Mouse (Mus musculus) hindbrain, embryonic 14.5 days (tissue): ENCODE data around the gene Jpt1. TPM values are rescaled to one million over a fixed set of nuclear protein-coding genes. Genes with fewer than 3 reads are reported as not detected.
"Not testable (repeated sequence)": the region's sequence is repeated elsewhere in the genome, so short reads cannot be mapped to it uniquely, and the experiment has no call there.

Experiments used
- ATAC-seq: fragments of 200-750 bp; cut with Nextera tagmentation; 2 replicates; pipeline ENCODE4 v1.8.0; 2017; ENCODE audit warnings: moderate number of reproducible peaks, mild to moderate bottlenecking, moderate TSS enrichment, moderate library complexity; ENCODE audit not compliant: low FRiP score
- DNase-seq: peaks from one replicate; pipeline ENCODE4 v3.0.0-alpha.2; 2015; ENCODE audit warnings: low spot score
- H3K27ac ChIP-seq: fragments of 300-500 bp; sonication (generic); 2 replicates; pipeline ENCODE4 v1.5.1; 2014; ENCODE audit warnings: mild to moderate bottlenecking, moderate library complexity
- H3K27me3 ChIP-seq: fragments of 300-500 bp; sonication (generic); 2 replicates; pipeline ENCODE4 v1.6.1; 2014; ENCODE audit warnings: mild to moderate bottlenecking, low read length, mixed read lengths; ENCODE audit not compliant: control insufficient read depth, insufficient read depth
- H3K36me3 ChIP-seq: fragments of 300-500 bp; sonication (generic); replicated peaks from 2 replicates; pipeline ENCODE4 v1.6.1; 2014; ENCODE audit not compliant: control insufficient read depth, insufficient read depth
- H3K4me1 ChIP-seq: fragments of 300-500 bp; sonication (generic); replicated peaks from 2 replicates; pipeline ENCODE4 v1.6.1; 2014; ENCODE audit warnings: antibody characterized with exemption, low read length, mixed read lengths; ENCODE audit not compliant: control insufficient read depth, insufficient read depth
- H3K4me2 ChIP-seq: fragments of 300-500 bp; sonication (generic); replicated peaks from 2 replicates; pipeline ENCODE4 v1.6.1; 2014; ENCODE audit warnings: mild to moderate bottlenecking, moderate library complexity
- H3K4me3 ChIP-seq: fragments of 300-500 bp; sonication (generic); replicated peaks from 2 replicates; pipeline ENCODE4 v1.5.1; 2014; ENCODE audit warnings: mild to moderate bottlenecking, low read length
- H3K9ac ChIP-seq: fragments of 300-500 bp; sonication (generic); 2 replicates; pipeline ENCODE4 v1.6.1; 2014
- H3K9me3 ChIP-seq: fragments of 300-500 bp; sonication (generic); 2 replicates; pipeline ENCODE4 v1.6.1; 2016; ENCODE audit warnings: low read length; ENCODE audit not compliant: control insufficient read depth
- WGBS: fragments of 180-500 bp; shearing (Covaris S2); extraction: QIAGEN DNeasy Blood & Tissue Kit; methylation state at CpG from one replicate; pipeline ENCODE4 v1.1.7; 2014; 5-methylcytosine and 5-hydroxymethylcytosine counted together
- polyA plus RNA-seq: library from polyadenylated mRNA; unstranded; fragments of >200 nt; fragmentation: Nextera tagmentation; extraction: Ambion mirVana; gene quantifications from 2 replicates; pipeline ENCODE4 v1.2.1, GENCODE M21; 2014

The Jpt1 gene
- polyA plus RNA-seq, 1 experiment from 2014 or later = 1,350 TPM

GRCm38 (mm10) chr11:115467217-115467618, 47.0 kb downstream of the Jpt1 start:
- no peak for DNase-seq
- WGBS = 46% methylated on average over 4 of the region's 4 CpGs
- no peak overlapping the region for H3K9ac ChIP-seq

DNA sequence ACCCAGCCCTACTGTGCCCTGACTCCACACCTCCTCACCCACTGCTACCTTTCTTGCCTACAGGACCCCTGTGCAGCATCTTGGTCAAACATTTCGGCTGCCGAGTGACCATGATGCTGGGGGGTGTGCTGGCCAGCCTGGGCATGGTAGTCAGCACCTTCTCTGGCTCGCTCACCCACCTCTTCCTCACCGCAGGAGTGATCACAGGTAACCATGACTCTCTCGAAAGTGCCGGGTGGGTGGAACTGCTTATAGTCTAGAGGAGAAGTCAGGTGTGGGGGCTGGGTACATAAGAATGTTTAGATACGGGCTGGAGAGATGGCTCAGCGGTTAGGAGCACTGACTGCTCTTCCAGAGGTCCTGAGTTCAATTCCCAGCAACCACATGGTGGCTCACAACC, 49.3 kb downstream of the Jpt1 start:
- Histone ChIP-seq H3K4me1 (no peaks in the 10 kb centered on the region), H3K27ac (no peak overlapping the region), H3K36me3 (no peaks in the 10 kb centered on the region), H3K9ac (no peak overlapping the region), H3K27me3 (no peaks in the 10 kb centered on the region), H3K4me3 (no peak overlapping the region), H3K9me3 (no peaks in the 10 kb centered on the region), H3K4me2 (no peak overlapping the region)
- DNase-seq (no peak), ATAC-seq (no peak)
- 89% methylated on average over 8 of the region's 8 CpGs for WGBS

More at GRCm38 (mm10) chr11:115467217-115467618, 47.0 kb downstream of the Jpt1 start:
- no peaks in the 10 kb centered on the region for H3K36me3 ChIP-seq
- H3K4me3 ChIP-seq = no peak overlapping the region
- H3K27me3 ChIP-seq = no peaks in the 10 kb centered on the region
- no peaks in the 10 kb centered on the region for H3K4me1 ChIP-seq
- H3K27ac ChIP-seq = no peak overlapping the region
- no peaks in the 10 kb centered on the region for H3K9me3 ChIP-seq
- no peak overlapping the region for H3K4me2 ChIP-seq
- ATAC-seq = no peak

DNA sequence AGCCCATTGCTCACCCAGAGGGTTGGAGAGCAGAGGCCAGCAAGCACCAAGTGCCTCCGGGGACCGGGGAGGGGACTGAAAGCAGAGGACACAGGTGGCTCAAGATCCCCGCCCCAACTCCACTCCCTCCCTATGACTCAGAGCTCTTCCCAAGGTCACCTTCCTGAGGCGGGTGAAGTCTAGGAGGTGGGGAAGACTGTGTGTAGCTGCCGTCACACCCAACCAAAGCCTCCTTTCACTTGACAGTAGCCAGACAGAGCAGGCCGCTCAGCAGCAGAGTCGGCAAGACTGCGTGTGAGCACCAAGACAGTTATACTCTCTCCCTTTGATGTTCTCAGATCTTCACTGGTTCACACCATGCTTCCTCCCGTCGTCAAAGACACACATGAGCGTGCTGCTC, 50.8 kb downstream of the Jpt1 start:
- no peak overlapping the region for H3K27ac ChIP-seq
- no peak for ATAC-seq
- DNase-seq = no peak
- no peaks in the 10 kb centered on the region for H3K27me3 ChIP-seq
- H3K9ac ChIP-seq = no peak overlapping the region
- no peak overlapping the region for H3K4me3 ChIP-seq
- H3K4me2 ChIP-seq = no peak overlapping the region
- H3K4me1 ChIP-seq = no peaks in the 10 kb centered on the region
- 77% methylated on average over 11 of the region's 11 CpGs for WGBS
- no peaks in the 10 kb centered on the region for H3K36me3 ChIP-seq
- no peaks in the 10 kb centered on the region for H3K9me3 ChIP-seq

GRCm38 (mm10) chr11:115462243-115462891, 51.8 kb downstream of the Jpt1 start, which contains the start of gene Slc16a5:
Gene Slc16a5 (plus strand): TSS chr11:115462474.
- H3K27ac ChIP-seq = no peak within 1 kb of the TSS
- H3K9ac ChIP-seq = no peak within 1 kb of the TSS; the same call in 1 of the 2 replicates
- no peaks in the 10 kb centered on the region for H3K27me3 ChIP-seq
- ATAC-seq (no peak), DNase-seq (no peak)
- H3K9me3 ChIP-seq = no peaks in the 10 kb centered on the region
- H3K4me1 ChIP-seq = no peaks in the 10 kb centered on the region
- 74% methylated on average over 16 of the region's 16 CpGs for WGBS
- no peak within 1 kb of the TSS for H3K4me3 ChIP-seq
- H3K36me3 ChIP-seq = no peaks in the 10 kb centered on the region
- no peak within 1 kb of the TSS for H3K4me2 ChIP-seq

DNA sequence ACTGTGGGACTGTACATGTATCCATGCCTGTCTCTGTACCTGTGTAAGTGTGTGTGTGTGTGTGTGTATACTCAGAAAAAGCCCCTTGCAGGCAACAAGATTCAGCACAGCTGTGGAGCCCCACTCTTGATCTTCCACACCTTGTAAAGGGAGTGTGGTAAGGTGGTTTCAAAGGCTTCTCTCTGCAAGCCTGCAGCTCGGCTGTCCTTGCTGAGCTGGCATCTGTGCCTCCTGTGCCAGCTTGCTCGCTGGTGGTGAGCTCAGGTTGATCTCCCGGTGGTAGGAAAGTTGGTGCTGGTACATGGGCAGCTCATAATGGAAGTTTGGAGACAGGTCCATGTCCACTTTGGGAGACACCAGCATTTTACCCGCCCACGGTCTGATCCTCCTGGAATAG, 52.3 kb downstream of the Jpt1 start:
- no peak for ATAC-seq
- WGBS = 73% methylated on average over 5 of the region's 5 CpGs

GRCm38 (mm10) chr11:115460976-115461375, 53.2 kb downstream of the Jpt1 start:
- Histone ChIP-seq H3K27me3 (no peaks in the 10 kb centered on the region), H3K4me2 (no peak overlapping the region), H3K4me3 (no peak overlapping the region), H3K36me3 (no peaks in the 10 kb centered on the region), H3K9me3 (no peaks in the 10 kb centered on the region), H3K4me1 (no peaks in the 10 kb centered on the region), H3K27ac (no peak overlapping the region), H3K9ac (no peak overlapping the region)
- DNase-seq (no peak), ATAC-seq (no peak)
- WGBS = 10% methylated on average over 8 of the region's 8 CpGs

More for the DNA sequence above, 52.3 kb downstream of the Jpt1 start:
- Histone ChIP-seq H3K36me3 (no peaks in the 10 kb centered on the region), H3K27me3 (no peaks in the 10 kb centered on the region), H3K4me3 (no peak overlapping the region), H3K4me1 (no peaks in the 10 kb centered on the region), H3K27ac (no peak overlapping the region), H3K9me3 (no peaks in the 10 kb centered on the region), H3K4me2 (no peak overlapping the region), H3K9ac (no peak overlapping the region)
- no peak for DNase-seq

GRCm38 (mm10) chr11:115457405-115457804, 56.8 kb downstream of the Jpt1 start:
- Histone ChIP-seq H3K4me1 (no peaks in the 10 kb centered on the region), H3K4me3 (no peak overlapping the region), H3K4me2 (no peak overlapping the region), H3K27ac (no peak overlapping the region), H3K27me3 (no peaks in the 10 kb centered on the region), H3K9ac (no peak overlapping the region), H3K36me3 (no peaks in the 10 kb centered on the region), H3K9me3 (no peaks in the 10 kb centered on the region)
- ATAC-seq (no peak), DNase-seq (no peak)
- 35% methylated on average over 6 of the region's 6 CpGs for WGBS

DNA sequence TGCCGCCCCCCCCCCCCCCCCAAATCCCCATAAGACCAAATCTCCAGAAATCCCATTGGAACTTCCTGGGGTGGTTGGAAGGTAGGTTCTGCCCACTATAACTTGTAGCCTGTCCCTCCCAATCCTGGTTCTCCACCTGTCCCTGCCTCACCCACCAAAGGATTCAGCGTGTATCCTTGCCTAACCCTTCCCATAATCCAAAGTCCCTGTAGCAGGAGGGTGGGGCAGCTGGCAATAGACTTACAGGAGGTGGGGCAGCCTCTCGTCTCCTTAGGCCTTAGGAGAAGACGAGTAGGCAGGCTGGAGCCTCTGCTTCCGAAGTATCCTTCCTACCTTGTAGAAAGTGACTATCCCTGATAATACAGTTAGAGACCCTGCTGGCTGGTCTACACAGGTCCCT, 58.0 kb downstream of the Jpt1 start:
- Histone ChIP-seq H3K9ac (no peak overlapping the region), H3K36me3 (no peaks in the 10 kb centered on the region), H3K4me1 (no peaks in the 10 kb centered on the region), H3K4me2 (no peak overlapping the region), H3K9me3 (no peaks in the 10 kb centered on the region), H3K27ac (no peak overlapping the region), H3K4me3 (no peak overlapping the region), H3K27me3 (no peaks in the 10 kb centered on the region)
- WGBS = 89% methylated on average over 5 of the region's 5 CpGs
- no peak for DNase-seq
- no peak for ATAC-seq

DNA sequence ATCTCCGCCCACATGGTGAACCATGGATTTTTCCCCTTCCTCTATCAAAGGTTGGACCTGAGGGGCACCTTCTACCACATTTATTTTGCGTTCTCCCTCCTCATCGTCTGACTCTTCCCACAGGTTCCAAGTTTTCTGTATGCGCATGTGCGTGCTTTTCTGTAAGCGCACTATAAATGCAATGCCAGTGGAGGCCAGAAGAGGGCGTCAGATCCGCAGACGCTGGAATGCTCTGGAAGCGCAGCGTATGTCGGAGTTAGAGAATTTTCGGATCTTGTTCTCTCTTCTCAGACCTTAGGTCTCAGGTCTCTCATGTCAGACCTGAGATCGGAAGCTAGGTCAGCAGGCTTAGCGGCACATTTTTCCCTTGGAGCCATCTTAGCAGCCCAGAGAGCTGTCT, 58.6 kb downstream of the Jpt1 start:
- WGBS = 89% methylated on average over 15 of the region's 15 CpGs
- H3K9ac ChIP-seq = no peak overlapping the region

DNA sequence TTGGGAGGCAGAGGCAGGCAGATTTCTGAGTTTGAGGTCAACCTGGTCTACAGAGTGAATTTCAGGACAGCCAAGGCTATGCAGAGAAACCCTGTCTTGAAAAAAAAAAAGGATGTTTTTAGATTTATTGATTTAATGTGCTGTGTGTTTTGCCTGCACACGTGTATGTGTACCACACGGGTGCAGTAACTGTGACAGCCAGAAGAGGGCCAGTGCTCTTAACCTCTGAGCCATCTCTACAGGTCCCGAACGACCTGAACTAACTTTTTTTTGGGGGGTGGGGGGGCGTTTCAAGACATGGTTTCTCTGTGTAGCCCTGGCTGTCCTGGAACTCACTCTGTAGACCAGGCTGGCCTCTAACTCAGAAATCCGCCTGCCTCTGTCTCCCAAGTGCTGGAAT, 59.4 kb downstream of the Jpt1 start:
- H3K4me2 ChIP-seq, H3K36me3 ChIP-seq, H3K27ac ChIP-seq, H3K9me3 ChIP-seq, H3K27me3 ChIP-seq, H3K4me1 ChIP-seq, DNase-seq, H3K9ac ChIP-seq, ATAC-seq, H3K4me3 ChIP-seq: not testable (repeated sequence)
- WGBS = 86% methylated on average over 6 of the region's 6 CpGs

More for the DNA sequence above, 58.6 kb downstream of the Jpt1 start:
- DNase-seq = no peak
- no peak overlapping the region for H3K4me2 ChIP-seq
- H3K27ac ChIP-seq = no peak overlapping the region
- no peaks in the 10 kb centered on the region for H3K27me3 ChIP-seq
- no peak for ATAC-seq
- no peaks in the 10 kb centered on the region for H3K4me1 ChIP-seq
- no peaks in the 10 kb centered on the region for H3K36me3 ChIP-seq
- H3K9me3 ChIP-seq = no peaks in the 10 kb centered on the region
- H3K4me3 ChIP-seq = no peak overlapping the region
